Mouse (Mus musculus) gastrocnemius, postnatal 14 days (tissue): ENCODE results near the gene Calhm6. TPM values are rescaled to one million over a fixed set of nuclear protein-coding genes. Genes with fewer than 3 reads are reported as not detected.

Source experiments
- DNase-seq: peaks from one replicate; pipeline ENCODE4 v3.0.0; 2021; ENCODE audit warnings: mixed read lengths
- intact Hi-C: fragments of 180-260 bp; cut with DNase I; formaldehyde crosslinking; loops from one replicate; pipeline ENCODE4 v1.15.1; 2025; ENCODE audit warnings: low total_unique reads
- long read RNA-seq, 2 experiments: library from polyadenylated mRNA; stranded (forward); transcript quantifications; one replicate each; pipeline ENCODE4 v2.0.0; 2021
- total RNA-seq, 2 experiments: library from RNA; stranded (reverse); gene quantifications; 2 replicates each; pipeline ENCODE4 v1.2.3; 2021

Gene Calhm6
- under 1 TPM in 1 of 2 experiments, not detected in 1; 0.29 TPM for total RNA-seq
- long read RNA-seq, experiment 1: 0 reads
- long read RNA-seq, experiment 2: 0 reads

DNA sequence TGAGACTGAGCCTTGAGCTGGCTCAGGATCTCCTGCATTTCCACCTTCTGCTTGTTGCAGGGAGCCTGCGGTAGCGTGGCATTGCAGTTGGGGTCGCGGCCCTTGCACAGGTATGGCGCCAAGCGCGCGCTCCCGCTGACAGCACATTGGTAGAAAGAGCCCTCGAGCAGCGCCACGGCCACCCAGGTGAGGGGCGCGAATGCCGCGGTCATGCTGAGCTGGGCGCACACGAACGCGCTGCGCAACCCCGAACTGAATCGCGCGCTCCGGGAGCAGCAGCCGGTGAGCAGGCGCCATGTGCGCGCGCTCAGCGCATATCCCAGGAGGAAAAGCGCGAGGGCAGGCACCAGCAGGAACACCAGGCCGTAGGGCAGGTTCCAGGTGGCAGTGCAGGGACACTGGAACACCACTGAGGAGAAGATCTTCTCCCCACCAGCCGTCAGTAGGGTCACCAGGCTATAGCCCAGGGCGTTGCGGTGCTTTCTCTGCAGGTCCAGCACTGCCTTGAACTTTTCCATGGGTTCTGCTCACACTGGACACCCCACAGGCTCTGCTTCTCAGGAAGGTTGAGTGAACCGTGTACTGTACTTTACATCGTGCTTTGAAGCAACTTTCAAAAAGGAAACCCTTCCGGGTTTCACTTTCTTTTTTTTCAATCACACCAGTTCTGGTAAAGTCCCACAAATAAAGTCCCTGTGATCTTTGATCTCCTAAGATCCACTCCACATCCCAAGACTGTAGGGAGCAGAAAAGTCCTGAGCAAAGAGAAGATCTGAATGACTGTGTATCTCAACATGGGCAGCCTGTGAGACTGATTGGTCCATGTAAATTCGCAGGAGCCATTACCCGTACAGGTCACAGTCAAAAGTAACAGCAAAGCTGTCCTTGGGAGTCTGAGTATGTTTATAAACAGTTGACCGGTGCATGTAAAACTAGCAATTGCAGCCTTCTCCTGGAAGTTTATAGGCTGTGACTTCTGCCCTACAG, at the start of gene Calhm6:
Calhm6 (minus strand) TSS at position 593 of the 987 bp plus-strand sequence.
- intact Hi-C loops: no loop called here
- peak; percentile 25 for DNase-seq

DNA sequence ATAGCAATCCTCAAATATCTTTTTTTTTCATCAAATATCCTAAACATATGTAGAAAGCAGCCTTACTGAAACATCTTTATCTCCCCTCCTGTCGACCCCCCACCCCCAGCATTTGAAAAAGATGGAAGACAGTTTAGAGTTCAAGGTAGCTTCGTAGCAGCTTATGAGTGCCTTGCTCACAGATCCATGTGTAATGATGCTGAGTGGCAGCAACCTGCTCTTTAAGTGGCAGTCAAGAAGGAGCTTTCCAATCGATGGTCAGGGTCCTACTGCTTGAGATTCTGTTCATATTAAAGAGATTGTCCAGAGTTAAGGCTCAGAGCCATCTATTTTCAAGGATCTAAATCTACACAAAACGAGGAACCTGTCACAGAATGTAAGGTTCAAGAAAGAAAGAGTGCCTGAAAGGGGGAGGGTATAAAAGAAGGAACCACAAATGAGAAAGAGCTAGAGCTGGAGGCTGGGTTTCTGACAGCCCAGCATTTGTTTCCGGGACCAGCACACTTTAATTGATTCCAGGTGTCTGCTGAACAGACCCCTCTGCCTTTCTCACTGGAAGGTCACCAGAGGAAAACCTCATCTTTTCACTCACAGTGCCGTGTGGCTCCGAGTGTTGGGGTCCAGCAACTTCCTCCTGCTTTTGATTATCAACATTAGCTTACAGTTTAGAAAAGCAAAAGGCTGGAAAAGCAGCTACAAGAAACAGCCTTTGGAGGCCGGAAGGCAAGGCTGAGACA, 48.3 kb upstream of the Calhm6 start:
- DNase-seq: no peak
- intact Hi-C loops: no loop called here

DNA sequence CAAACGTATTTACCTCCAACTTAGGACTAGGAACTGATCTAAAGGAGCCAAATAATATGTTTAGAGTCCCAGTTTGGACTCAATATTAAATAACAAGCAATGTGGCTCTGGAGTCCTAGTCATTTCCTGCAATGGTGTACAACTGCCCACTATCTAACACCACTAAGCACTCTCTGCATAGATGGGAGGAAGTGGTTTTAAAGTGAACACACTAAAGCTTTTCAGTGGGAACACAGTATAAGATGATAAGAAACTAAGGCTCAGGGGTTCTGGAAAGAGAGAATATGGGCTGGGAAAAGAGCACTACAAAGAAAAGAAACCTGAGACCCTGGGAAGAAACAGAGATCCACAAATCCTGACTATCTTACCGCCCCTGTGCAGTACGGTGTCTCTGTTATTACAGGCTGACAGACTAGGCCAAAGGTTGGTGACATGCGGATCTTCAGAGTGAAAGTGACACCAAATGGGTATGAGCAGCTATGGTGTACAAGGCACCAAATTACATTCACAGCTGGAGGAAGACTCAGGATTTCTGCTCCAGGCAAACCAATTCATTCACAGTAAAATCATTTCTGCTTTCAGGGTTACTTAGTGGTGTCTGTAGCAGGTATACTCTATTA, 45.0 kb upstream of the Calhm6 start:
- intact Hi-C loops: no loop called here
- no peak for DNase-seq

DNA sequence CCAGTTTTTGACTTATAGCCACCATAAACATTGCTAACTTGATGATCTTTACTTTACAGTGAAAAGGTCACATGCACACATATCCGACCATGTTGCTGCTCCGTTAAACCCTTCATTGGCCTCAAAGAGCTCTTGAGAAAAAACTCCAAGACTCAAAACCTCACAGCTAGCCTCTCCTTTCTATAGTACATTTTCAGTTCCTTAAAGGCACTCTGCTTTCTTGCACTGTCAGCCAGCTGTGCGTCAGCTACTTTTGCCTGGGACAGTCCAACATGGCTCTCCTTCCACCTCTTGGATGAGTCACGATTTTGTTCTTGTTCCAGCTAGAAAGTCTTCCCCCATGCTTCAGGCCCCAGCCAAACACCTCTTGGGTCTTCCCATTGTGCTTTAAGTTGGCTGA, 43.9 kb upstream of the Calhm6 start:
- no peak for DNase-seq
- intact Hi-C loops: no loop called here

DNA sequence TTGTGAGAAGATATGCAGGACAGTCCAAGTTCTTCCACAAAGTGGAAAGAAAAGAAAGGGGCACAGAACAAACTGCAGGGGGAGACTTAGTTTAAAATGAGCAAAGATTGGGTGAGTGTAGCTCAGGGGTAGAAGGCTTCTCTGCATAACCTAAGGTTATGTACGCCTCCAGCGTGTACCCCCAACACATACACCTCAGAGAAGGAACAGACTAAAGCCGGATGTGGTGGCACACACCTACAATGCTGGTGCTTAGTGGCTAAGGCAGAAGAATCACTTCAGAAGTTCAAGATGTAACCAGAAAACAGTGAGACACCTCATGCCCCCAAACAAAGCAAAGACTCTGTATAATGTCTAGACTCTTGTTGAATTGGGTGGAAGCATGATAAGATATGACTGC, 43.4 kb upstream of the Calhm6 start:
- DNase-seq: no peak
- intact Hi-C loops: no loop called here

DNA sequence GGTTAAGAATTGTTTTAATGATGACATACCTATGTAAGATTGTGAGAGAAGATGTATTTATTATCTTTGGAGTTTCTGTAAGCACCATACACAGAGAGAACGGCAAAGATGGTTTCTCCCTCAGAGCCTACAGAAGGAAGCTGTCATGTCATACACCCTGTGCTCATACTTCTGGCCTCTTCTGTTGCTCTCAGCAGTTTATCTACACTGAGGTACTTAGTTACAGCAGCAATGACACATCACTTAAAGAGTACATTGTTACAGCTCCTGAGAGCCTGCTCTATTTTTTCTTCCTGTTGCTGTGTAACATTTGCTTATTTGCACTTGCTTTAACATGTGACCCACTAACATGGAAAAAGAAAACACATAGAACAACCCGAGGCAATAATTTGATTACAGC, 39.2 kb upstream of the Calhm6 start:
- intact Hi-C loops: no loop called here

DNA sequence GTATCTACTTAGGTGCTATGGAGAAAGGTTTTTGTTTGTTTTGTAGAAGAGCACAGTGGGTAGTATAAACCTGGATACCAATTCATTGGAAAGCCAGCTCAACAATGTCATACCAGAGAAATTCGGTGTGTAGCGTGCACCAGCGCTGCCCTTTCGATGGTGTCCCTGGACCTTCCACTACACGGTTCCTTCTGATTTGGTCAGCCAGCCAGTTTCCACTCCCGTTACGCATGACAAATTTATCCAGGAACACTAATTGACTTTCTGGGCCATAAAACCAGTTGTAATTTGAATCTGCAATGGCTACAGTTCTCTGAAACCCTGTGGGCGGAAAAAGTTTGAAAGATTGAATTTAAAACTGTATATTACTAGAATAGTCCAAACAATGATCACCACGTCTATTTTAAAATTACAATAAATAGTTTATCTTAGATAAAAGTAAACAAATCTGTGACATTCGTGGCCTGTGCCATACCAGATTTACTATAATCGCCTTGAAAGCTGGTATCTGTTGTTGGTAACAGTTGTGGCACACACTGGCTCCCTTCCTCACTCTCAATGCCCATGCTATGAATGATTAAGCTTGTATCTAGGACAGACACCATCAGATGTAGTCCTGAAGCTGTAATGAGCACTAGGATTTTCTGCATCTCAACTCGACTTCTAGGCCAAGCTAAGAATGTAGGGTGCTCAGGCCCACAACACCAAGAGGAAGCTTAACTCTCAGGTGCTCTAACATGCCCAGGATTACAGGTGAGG, 28.2 kb upstream of the Calhm6 start:
- intact Hi-C loops: no loop called here
- DNase-seq: no peak

More for the DNA sequence above, 39.2 kb upstream of the Calhm6 start:
- DNase-seq: no peak

DNA sequence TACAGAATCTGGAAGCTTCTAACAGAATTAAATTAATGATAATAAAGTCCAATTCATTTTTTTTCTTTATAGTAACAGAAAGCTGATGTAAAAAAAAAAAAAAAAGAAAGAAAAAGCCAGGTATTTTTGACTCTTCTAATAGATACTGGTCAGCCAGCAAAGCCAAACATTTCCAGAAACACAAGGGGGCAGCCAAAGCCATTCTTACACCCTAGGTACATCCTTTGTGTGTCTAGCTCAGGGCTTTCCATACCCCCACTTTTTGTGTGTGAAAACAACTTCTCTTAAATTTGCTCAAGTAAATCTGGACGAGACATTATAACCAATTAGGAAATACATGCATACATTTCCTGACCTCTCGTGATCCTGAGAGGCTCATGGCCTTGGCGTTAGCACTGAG, 24.0 kb upstream of the Calhm6 start:
- peak; percentile 9 for DNase-seq
- intact Hi-C loops: no loop called here

DNA sequence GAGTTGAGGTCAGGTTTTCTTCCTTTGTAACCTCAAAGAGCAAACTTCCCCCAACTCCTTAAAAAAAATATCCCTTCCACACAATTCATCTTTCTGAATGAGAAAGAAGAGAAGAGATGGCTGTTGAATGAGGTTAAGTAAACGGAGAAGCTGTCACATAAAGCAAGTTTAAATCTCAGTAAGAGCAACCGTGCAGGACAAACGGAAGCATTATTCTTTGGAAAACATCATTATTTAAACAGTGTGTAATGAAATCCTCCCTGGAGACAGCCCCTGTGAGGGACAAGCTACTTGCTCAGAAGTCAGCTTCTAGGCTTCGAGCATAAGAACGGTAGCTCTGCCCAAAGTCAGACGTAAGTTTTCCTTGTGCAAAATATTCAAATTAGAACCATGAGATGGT, 22.7 kb upstream of the Calhm6 start:
- intact Hi-C loops: no loop called here
- no peak for DNase-seq

DNA sequence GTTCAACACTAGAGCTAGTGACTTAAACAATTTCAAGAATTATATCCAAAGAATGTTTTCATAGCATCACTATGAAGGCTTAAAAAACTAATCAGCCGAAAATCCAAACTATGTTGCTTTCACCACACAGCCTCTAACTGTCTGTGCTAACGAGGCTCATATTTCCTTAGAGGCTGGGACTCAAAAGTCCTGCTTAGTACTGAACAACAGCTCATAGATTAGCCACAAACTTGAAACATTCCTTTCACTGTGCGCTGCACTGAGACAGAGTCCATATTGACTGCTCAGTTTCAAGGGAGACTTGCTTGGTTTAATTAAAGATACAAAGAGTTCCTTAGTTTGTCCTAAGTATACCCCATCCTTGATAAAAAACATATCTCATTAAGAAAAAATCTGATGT, 22.0 kb upstream of the Calhm6 start:
- no peak for DNase-seq
- intact Hi-C loops: no loop called here

DNA sequence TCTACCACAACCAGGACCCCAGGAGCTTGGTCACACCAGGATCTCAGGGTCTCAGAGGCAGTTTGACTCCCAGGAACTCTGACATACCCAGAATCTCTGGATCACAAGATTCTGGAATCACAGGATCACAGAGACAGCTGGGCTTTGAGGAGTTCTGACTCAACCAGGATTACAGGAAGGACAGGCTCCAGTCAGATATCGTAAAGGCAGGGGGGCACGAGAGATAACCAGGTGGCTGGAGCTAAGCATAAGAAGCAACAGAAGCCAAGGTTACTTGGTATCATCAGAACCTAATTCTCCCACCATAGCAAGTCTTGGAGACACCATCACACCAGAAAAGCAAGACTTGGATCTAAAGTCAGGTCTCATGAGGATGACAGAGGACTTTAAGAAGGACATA, 13.9 kb upstream of the Calhm6 start:
- intact Hi-C loops: no loop called here
- DNase-seq: no peak

DNA sequence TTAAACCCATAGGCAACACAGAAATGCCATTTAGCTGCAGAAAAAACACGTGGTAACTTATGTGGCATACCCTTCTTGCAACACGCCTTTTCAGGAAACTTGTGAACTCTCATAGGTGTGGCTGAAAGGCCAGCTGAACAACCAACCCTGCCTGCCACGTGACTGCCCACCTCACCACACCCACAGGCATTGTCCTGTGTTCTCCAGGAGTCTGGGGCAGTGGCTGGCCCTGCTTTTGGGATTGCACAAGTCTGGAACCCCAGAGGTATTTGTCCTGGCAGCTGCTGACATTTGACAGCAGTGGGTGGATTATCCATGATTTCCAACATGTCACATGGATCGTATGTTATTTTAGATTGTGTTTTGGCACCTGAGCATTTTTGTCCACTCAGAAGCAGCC, 12.0 kb upstream of the Calhm6 start:
- no peak for DNase-seq
- intact Hi-C loops: no loop called here

DNA sequence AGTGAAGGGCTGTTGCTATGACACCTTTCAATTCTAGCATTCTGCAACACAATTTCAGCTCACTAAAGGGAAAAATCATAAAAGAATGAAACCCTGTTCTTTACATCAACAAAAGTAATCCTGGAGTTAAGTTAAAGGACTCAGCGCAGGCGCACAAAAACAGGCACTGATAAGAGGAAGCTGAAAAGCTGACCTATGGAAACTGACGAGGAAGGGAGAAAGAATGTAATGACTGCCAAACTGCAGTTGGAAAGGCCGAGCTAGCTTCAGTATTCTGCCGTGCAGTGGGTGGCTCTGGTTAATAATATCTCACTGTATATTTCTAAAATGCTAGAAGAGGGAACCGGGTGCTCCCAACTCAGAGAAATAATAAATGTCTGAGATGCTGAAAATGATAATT, 10.2 kb upstream of the Calhm6 start:
- DNase-seq: no peak
- intact Hi-C loops: no loop called here

DNA sequence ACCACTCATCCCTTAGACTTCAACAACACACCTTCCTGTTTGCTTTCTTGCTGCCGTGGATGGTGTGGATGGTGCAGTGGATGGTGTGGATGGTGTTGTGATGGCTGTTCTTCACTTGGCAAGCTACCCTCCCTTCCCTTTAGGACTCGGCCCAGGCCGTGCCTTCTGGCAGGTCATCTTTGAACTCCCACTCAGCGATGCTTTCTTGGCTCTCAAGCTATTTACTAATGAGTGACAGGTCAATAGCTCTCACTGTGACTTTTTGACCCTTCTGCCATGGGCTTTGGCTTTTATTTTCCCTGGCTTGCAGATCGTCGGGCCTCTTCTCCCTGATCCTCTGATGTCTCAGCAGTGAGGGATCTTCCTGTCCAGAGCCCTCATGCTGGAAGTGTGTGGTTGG, 8.6 kb upstream of the Calhm6 start:
- DNase-seq: no peak
- intact Hi-C loops: no loop called here

DNA sequence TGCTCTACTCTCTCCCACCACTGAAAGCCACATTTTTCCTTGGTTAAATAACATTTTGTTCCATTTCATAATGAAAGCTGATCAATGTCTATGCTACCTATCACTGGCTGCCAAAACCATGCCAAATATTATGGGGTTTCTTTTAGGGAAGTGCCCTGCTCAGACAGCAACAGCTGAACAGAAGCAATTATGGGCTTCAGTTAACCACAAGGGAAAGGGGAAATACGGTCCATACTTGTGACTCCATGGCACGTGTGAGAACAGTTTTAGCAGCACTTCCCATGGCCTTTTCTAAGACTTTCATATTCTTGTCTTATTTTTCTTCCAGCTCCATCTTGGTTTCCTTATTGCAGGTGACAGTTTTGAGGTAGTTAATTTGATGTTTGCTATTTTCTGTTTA, 3.6 kb upstream of the Calhm6 start:
- DNase-seq: no peak
- intact Hi-C loops: no loop called here

DNA sequence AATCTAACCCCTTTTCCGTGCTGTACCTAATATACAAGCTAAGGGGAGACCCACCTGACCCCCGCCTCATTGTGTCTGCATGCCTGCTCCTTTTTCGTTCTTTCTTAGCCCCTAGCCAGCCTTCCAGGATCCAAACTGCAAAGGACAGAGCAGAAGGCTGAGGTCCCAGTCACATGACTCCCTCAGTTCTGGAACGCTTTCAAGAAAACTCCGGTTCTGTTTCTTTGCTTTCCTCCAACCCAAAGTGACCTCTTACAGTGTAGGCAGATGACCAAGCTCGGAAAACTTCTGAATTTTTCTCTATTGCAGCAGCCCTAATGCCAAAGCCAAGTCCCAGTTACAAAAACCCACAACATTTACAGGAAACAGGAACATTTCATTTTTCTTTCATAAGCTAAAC, 607 bp upstream of the Calhm6 start:
- intact Hi-C loops: no loop called here
- peak; percentile 30 for DNase-seq

DNA sequence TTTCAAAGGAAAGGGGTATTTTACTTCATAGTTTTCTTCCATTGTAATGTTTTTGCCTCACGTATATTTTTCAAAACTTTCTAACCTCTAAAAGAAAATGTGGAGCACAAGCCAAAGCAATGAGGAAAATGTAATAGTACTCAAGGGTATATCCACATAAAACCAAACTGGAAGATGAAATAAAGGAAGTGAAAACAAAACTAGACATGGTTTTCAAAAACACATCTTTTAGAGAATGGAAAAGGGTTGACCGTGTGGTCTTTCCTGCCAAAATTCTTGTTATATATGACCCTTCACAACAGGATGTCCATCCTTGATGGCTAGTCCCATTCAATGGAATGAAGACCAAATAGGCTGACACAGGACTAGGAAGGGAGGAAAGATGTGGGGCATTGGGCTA, 9.4 kb downstream of the Calhm6 start:
- intact Hi-C loops: no loop called here
- no peak for DNase-seq

DNA sequence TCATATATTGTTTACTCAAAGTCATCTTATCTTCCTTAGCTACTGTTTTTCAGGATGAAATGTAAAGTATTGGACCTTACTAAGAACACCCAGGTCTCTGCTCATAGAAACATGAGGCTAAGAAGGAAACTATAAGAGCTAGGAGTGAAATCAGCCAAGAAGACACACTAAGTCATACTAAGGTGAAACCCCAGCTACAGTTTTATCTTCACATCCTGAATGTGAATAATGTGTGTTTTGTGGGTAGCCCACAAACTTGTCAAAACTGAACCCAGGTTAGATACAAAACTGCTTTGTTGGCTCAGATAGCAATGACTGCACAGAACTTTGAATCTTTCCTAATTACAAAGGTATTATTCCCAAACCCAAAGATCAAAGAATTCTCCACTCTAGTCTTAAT, 10.0 kb downstream of the Calhm6 start:
- intact Hi-C loops: no loop called here
- no peak for DNase-seq

DNA sequence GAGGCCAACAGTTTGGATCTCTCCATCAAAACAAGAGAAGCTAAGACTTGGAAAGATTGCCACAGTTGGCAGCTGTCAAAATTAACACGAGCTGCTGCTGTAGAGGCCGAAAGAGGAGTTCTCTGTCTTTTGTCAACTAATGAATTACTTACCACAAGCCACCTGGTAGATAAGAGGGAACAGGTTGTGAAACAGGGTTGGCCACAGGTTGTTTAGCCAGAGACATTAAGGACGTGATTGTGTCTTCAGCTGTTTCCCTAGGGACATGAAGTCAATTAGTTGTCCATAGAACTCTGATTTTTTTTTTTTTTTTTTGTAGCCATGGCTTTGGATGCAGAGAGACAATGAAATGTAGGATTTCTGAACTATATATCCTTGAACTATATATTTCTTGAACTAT, 10.7 kb downstream of the Calhm6 start:
- intact Hi-C loops: no loop called here
- DNase-seq: no peak
